Mouse (Mus musculus) naive thymus-derived CD4-positive, alpha-beta T cell, adult 2 months (primary cell): Measurements from ENCODE around the gene Rplp0.
"Not testable (repeated sequence)": the region's sequence is repeated elsewhere in the genome, so short reads cannot be mapped to it uniquely, and the experiment has no call there.

Source experiments
- DNase-seq: peaks from one replicate; pipeline ENCODE4 v3.0.0-alpha.2; 2011; ENCODE audit warnings: low read depth

Rplp0 gene

DNA sequence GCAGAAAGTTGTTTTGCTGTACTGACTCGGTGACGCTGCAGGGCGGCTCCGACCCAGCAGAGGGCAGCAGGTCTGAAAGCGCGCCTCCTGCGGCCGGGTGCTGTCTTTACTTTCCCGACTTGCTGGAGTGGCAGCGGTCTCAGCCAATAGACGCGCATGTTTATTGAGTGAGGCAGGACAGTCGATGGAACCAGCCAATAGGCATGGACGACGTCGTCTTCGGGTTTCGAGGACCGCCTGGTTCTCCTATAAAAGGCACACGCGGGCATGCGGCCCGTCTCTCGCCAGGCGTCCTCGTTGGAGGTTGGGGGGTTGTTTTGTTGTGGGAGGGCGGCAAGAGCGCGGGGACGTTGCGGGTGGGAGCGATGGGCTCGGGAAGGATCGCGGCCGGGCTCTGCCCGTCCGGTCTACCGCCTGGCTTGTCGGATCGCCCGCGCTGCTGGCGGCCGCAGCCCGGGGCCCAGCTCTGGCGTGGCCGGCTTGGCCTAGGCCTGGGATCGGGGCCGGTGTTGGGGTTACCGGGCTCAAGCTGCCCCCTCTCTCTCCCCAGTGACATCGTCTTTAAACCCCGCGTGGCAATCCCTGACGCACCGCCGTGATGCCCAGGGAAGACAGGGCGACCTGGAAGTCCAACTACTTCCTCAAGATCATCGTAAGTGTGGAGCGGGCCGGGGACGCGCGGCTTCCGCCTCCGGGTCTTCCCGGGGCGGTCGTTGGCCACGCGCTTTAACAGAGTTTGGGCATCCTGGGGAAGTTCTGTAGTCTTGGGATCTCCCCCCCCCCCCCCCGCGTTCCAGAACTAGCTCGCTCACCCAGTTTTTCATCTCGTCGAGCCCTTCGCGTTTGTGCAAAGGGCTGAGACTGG is at the start of gene Rplp0:
TSS of gene Rplp0 (plus strand) at position 231 of the 865 bp plus-strand sequence.
- DNase-seq: peak; percentile 100

DNA sequence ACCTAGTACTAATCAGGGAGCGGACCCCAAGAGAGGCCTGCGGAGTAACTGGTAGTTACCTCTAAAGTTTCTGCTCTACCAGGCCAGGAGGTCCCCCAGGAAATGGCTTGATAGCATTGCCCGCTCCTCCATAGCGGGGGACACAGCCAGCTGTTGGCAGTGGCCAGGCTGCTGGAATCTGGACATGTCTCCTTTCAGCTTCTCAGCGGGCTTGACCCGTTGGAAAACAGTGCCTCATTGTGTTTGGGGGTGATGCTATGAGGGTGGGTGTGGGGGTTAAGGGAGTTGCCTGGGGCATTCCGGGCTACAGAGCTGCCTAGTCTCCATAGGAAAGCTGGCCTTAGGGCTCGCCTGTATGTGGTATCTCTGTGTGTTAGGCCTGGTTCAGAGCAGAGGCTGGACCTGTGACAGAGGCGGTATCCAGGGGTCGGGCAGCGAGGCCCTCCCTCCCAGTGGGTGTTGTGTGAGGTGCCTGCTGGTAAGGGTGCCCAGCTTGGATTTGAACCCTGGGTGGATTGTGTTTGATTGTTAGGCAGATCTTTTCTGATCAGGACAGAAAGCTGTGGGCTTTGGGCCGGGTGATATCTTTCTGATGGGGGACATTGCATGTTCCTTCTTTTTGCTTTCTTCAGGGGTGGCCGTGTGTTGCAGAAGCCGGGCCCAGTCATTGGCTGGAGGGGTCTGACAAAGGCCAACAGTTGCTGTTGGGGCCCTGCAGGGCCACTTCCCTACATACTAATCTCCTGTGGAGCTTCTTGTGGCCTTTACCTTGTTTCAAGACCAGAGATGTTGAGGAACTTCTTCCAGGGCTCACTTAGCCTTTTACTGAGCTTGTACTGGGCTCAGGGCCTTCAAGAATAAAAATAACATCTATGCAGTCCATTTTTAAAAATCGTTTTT is 49.2 kb upstream of the Rplp0 start:
- DNase-seq: no peak

DNA sequence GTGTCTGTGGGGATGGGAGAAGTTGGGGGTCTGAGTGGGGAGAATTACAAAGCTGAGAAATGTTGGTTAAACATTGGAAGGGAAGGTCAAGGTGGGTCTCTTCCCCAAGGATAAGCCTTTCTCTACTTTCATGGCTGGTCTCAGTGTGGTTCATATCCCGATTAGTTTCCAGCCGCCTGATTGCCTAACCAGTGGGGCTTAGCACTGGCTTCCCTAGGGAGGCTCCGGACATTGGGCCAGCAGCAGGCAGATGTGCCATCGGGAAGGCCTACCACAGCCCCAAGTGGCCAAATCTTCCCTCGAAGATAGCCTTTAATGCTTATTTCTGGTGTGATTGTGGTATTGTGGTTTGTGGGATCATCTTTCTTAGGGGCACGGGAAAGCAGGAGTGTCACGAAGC is 46.9 kb upstream of the Rplp0 start:
- DNase-seq: no peak

- DNase-seq: no peak
These were observed 46.0 kb upstream of the Rplp0 start for GRCm38 (mm10) chr5:115513246-115513645.

- no peak for DNase-seq
These were observed 45.5 kb upstream of the Rplp0 start for GRCm38 (mm10) chr5:115513721-115514120.

DNA sequence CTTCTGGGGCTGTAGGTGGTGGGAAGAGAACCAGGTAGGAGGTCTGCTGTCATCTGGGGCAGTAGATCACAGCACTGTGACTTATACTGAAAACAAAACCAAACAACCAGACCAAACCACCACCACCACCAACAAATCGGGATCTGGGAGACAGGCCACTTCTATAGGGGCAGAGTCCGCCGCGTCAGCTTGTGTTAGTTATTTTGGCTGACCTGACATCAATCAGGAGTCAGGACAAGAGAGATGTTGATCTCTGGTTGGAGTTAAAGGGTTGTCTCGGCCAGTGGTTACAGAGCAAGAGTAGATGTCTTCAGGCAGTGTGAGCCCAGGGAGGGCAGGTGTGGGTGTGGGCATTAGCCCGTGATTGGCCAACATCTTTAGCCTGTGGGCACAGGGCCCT is 44.9 kb upstream of the Rplp0 start:
- no peak for DNase-seq

- no peak for DNase-seq
These were observed 44.2 kb upstream of the Rplp0 start for GRCm38 (mm10) chr5:115514896-115515587.

DNA sequence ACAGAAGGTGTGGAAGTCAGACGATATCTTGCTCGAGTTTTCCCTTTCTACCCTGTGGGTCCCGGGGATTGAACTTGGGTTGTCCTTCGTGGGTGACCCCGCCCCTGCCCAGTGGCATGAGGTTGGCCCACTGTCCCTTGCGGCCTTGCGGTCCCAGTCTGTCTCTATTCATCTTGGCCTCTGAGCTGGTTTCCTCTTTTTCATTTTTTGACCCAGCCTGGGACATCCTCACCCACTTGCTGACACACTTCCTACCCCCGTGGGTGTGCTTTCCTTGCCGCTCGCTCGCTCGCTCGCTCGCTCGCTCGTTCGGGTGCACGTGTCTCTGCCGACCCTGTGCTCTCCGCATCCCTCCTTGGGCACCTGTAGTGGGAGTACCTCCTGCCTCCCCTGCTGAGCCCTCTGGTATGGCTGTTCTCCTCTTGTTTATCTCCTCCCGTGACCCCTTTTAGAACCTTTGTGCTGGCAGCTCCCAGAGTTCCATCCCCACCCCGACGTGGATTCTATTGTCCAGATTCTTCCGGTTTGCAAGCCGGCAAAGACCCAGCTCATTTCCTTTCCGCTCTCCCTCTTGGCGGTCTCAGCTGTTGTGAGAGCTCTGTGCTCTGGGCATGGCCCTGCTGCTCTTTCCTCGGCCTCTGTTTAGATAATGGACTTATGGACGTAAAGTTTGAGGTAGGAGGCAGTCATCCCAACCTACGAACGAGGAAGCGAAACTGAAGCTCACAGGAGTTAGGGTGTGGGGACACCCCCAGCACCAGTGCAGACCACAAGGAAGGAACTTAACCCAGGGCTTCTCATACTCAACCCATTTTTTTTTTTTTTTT is 43.0 kb upstream of the Rplp0 start:
- peak; percentile 70 for DNase-seq

GRCm38 (mm10) chr5:115516908-115517307 is 42.4 kb upstream of the Rplp0 start:
- DNase-seq: peak; percentile 46

DNA sequence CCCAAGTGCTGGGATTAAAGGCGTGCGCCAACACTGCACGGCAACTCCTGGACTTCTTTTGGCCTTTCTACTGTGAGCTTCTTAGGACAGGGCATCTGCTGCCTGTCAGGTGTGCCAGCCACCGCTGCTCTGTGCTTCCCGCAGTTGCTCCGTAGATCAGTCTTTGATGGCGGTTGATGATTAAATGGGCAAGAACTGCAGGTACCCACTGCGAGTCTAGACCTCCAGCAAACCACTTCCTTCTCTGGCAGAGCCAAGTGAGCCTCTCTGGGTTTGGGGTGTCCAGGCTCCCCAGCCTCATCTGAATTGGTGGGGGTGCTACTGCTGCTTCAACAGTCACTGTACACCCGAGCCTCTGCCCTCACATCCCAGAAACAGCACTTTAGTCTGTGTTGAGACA is 41.8 kb upstream of the Rplp0 start:
- peak; percentile 53 for DNase-seq

- not testable (repeated sequence) for DNase-seq
These were observed 41.1 kb upstream of the Rplp0 start for GRCm38 (mm10) chr5:115518214-115518613.

- DNase-seq: no peak
These were observed 38.9 kb upstream of the Rplp0 start for GRCm38 (mm10) chr5:115520325-115520869.

DNA sequence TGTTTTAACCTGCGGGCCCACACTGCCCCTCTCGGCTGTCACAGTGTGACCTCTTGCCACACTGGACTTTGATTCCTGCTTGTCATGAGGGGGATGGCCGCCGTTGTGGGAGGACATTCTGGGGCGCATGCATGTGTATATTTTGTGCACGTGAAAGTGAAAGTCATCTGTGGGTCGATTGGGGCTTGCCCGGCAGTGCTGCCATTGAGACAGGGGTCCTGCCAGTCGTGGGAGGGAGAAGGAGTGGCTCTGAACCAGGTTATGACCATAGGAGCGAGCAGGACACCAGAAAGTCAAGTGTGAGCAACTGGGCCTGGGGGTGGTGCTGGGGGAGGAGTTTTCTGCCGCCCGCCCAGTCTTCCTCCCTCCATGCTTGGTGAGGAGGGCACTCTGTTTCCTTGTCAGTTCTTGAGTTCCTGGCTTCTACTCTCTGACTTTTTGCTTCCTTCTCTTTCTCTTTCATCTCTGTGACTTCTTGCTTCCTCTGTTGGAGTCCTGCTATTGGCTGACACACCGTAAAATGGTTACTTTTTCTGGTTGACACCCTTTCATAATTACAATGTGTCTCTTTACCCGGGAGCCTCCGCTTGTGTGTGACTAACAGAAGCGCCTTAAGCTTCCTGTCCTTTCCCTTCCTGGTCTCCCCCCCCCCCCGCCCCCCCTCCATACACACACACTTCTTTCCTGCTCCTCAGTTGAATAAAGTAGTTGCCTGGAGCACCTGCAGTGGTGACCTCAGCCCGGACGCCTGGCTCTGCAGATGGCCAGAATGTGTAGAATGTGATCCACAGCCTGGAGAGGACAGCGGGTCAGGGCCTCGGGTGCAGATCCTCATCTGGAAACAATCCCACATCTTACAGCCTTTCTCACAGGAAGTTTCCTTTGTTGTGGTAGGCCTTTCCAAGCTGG is 37.5 kb upstream of the Rplp0 start:
- peak; percentile 85 for DNase-seq

GRCm38 (mm10) chr5:115522531-115522930 is 36.7 kb upstream of the Rplp0 start:
- DNase-seq: no peak

- DNase-seq: no peak
These were observed 36.2 kb upstream of the Rplp0 start for GRCm38 (mm10) chr5:115522981-115523499.

- no peak for DNase-seq
These were observed 35.3 kb upstream of the Rplp0 start for GRCm38 (mm10) chr5:115523971-115524370.

DNA sequence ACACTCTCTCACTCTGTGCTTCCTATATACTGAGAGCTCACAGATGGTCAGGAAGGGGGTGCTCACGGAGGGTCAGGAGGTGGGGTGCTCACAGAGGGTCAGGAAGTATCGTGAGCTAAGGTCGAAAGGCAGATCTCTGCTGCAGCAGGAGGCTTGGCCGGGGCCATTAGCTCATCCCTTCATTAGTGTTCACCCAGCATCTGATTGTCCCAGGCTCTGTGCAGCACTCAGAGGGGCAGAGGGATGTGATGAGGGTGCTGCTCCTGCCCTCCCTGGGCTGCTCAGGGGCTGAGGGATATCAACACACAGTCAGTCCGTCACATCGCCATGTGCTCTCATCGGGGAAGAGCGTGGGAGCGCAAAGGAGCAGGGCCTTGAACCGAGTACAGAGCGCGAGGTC is 34.8 kb upstream of the Rplp0 start:
- DNase-seq: no peak

- DNase-seq: no peak
These were observed 33.9 kb upstream of the Rplp0 start for GRCm38 (mm10) chr5:115525416-115525815.

DNA sequence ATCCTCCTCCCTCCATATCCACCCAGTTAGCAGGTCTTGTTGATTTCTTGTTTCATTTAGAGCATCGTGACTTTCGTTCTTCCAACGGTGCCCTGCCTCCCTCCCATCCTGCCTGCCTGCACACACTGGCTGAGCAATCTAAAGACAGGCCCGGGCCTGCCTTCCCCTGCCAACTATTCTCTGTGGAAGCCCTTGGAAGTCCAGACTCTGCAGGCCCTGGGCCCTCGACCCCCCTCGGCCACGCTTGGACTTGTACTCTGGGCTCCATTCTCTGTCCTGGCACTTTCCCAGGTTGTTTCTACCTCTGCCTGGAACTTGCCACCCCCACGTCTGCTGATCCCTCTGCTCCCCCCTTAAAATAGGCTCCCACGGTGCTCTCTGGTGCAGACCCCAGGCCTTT is 33.3 kb upstream of the Rplp0 start:
- DNase-seq: no peak
